Mouse (Mus musculus): ENCODE data around the gene Ets2.
"Not testable (repeated sequence)": the region's sequence is repeated elsewhere in the genome, so short reads cannot be mapped to it uniquely, and the experiment has no call there.

Gene Ets2

DNA sequence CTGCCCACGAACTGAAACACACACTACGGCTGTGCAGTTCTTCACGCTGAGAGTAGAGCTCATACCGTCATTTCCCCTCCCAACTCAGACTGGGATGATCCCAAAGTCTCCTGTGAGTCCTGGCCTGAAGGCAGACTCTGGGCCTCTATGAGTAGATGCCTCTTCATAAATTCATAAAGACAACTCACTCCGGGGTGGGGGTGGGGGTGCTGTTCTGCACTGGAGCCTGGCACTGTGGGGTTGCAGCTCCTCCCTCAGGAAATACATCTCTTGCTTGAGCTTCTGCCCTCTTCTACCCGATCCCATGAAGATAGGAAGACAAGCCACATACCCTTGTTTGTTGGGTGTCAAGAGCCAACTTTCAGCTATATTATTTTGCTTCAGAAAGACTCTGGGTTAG is 59.9 kb downstream of the Ets2 start:
- in situ Hi-C loops (cut with MboI; ENCODE audit: low sequenced_read_pairs), result no loop called here

DNA sequence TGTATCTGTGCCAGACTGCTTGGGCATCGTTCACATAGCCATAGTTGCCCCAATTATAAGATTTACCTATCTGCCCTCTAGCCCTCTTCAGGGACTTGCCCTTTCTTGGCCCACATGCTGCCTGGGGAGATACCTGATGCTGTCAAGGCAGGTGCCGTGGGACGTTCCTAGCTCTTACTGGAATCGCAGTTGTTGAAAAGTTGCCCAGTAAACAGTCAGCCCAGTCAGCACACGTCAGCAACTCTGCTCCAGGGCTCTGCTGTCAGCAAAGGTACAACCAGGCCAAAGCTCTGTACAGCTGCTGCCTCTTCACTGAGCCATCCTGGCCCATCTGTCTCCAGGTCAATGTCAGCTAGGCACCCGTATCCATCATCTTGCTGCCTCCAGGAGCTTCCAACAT is 61.3 kb downstream of the Ets2 start:
- in situ Hi-C loops (cut with MboI; ENCODE audit: low sequenced_read_pairs), result no loop called here

DNA sequence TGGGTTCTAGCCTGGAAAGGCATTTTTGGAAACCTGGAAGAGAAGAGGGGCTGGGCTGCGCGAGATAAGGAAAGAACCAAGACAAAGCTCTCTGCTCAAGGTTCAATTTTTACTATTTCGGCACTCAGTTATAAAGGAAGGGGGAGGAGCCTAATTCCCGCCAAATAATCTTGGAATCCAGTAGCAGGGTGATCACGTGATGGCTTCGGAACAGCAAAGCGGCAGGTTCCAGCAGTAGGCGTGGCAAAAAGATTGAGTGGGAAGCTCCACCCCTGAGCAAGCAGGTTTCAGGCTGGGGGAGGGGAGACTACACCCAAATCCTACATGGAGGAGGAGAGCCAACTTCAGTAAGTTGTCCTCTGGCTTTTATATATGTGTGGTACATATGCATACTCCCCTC is 62.2 kb downstream of the Ets2 start:
- in situ Hi-C loops (cut with MboI; ENCODE audit: low sequenced_read_pairs), result not testable (repeated sequence)

DNA sequence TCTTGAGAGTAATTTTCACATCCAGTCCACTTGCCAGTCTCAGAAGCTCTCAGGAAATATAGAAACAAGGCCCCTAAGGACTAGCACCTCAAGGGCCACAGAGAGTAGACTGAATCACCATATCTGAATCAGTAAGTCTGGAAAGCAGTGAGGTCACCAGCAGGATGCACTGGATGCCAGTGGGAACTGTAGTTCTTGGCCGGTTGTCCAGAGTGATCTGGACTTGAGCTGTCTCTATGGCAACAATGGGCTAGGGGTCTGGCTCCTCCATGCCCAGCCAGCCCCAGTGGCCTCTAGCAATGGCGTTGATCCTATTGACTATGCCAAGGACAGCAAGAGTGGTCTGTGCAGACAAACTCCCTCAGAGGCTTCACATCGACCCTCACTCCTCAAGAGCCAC is 64.3 kb downstream of the Ets2 start:
- in situ Hi-C loops (cut with MboI; ENCODE audit: low sequenced_read_pairs), result no loop called here

DNA sequence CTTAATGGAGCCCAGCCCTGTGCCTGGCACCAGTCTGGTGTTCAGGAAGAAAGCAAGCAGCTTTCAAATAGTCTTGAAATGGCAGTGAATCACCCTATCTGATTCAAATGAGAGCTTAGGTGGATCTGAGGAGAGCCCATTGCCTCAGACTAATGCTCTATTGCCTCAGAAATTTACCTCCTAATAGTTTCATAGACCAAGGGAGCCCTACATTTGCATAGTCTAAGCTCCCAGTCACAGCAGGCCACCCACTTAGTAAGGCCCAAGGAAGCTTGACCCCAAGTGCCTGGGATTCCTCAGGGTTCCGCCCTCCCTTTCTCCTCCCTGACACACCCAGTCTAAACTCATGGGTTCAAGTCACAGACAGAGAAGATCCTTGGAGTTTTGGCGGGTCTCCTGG is 65.4 kb downstream of the Ets2 start:
- in situ Hi-C loops (cut with MboI; ENCODE audit: low sequenced_read_pairs), result no loop called here

DNA sequence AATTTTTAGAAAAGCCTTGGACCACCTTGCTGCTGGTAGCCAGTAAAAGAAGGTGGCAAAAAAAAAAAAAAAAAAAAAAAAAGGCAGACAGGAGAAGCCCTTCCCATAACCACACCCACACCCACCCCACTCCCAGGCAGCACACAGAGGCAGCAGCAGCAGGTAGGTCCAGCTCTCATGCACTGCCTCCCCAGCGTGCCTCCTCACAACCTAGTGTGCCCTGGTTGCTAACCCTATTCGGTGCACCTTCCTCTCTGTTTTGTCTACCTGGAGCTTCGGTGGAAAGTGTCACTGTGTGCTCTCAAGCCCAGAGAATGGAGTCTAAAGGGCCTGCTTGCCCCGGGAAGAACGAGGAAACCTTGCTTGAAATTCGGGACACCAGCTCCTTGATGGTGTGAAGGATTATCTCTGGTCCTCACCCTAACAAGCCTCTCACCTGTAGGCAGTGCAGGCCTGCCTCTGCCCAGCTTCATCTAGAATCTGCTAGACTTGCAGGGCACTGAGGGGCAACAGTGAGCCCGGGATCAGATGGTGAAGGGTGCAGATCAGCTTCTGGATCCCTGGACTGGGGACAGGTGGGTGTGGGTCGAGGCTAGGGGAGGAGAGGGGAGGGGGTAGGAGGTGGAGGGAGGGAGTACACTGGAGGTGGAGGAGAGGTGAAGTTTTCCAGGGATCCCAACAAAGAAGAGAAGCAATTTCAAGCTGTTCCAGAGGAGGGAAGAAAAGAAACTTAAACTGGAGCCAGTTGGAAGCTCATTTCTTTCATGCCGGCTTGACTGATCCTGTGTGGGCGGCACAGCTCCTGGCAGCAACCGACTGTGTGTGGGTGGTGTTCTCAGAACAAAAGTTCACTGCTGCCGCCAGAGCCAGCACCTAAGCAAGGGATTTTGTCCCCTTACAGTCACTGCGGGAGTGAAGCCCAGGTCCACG is 67.5 kb downstream of the Ets2 start:
- in situ Hi-C loops (cut with MboI; ENCODE audit: low sequenced_read_pairs), result no loop called here

DNA sequence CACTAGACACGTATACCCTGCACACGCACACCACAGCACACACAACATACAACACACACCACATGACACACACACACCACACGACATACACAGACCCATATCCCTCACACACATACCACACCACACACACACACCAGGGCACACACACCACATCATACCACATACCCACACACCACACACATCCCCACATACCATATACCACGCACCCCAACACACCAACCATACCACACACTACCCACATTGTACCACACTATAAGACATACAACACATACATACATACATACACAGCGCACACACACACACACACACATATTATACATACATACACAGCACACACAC is 68.1 kb downstream of the Ets2 start:
- in situ Hi-C loops (cut with MboI; ENCODE audit: low sequenced_read_pairs), result no loop called here

DNA sequence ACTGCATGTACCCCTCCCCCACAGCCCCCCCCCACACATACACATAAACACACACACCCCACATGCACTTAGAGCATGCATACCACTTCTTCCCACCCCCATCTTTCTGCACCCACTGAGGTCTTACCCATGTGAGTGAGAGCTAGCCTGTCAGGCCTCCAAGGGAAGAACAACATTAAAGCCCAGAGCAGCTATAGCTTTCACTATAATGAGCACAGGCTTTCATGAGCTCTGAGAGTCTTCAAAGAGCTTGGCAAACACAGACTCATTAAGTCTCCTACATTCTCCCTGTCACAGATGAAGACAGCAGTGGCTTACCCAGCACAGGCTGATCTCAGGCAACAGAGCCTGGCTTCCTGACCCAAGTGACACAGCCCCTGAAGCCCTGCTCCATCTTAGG is 68.5 kb downstream of the Ets2 start:
- in situ Hi-C loops (cut with MboI; ENCODE audit: low sequenced_read_pairs), result no loop called here
